Mouse (Mus musculus): ENCODE measurements around the gene Mycl. TPM values are rescaled to one million over a fixed set of nuclear protein-coding genes. Genes with fewer than 3 reads are reported as not detected.

The Mycl gene
- total and polyA plus RNA-seq, 2 experiments from 2014 or later = 65.9 to 106 TPM

DNA sequence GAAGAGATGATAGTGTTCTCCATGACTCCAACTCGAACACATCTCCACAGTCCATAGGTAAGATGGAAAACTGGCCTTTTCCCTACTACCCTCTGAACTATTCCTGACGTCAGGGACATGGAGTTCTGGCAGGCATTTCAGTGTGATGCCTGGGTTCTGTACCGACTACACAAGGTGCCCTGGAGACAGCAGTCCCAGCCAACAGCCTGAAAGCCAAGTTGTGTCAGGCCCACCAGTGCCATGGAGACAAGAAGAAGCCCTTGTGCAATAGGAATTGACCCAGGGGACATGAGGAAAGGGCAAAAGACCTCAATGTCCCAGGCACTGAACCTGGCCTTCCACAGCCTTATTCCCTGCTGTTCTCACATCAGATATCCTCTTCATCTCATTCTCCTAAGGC is 15.6 kb upstream of the Mycl start:
- TF ChIP-seq CTCF (IDR thresholded peaks at IDR 0.05; ENCODE audit: low read depth) = no peak
- H3K9me3 ChIP-seq (ENCODE audit: low read length) = no peaks in the 10 kb centered on the region
- no peak overlapping the region for H3K4me3 ChIP-seq (ENCODE audit: low read depth, low read length)
- no peak overlapping the region for H3K27ac ChIP-seq (ENCODE audit: low read depth, low read length)
- 74% methylated on average over 3 of the region's 3 CpGs for WGBS
- H3K4me2 ChIP-seq (ENCODE audit: low read depth) = no peak overlapping the region
- no peak for ATAC-seq
- peaks cover 9% of the 10 kb centered on the region for H3K27me3 ChIP-seq (ENCODE audit: insufficient read depth, low read length)
- no peak overlapping the region for H3K9ac ChIP-seq
- no peak for DNase-seq
- H3K36me3 ChIP-seq (ENCODE audit: insufficient read depth) = no peaks in the 10 kb centered on the region
- H3K4me1 ChIP-seq (ENCODE audit: insufficient read depth) = no peaks in the 10 kb centered on the region

DNA sequence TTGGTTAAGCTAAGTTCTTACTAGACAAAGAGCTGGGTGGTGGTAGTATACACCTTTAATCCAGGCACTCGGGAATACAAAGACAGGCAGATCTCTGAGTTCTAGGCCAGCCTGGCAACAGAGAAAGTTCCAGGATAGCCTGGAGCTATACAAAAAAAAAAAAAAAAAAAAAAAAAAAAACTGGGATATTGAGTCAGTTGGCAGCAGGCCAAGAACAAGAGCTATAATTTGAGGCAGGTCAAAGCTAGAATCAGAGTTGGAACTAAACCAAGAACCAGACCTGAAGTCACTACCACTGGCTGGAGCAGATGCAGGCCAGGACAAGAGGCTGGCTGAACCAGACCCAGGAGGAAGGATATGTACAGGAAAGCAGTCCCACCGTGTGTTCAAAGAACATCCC is 14.8 kb upstream of the Mycl start:
- no peaks in the 10 kb centered on the region for H3K36me3 ChIP-seq (ENCODE audit: insufficient read depth)
- no peak overlapping the region for H3K4me3 ChIP-seq (ENCODE audit: low read depth, low read length)
- TF ChIP-seq CTCF (IDR thresholded peaks at IDR 0.05; ENCODE audit: low read depth) = no peak
- WGBS = 81% methylated on average over 2 of the region's 2 CpGs
- no peak for DNase-seq
- no peak overlapping the region for H3K27ac ChIP-seq (ENCODE audit: low read depth, low read length)
- no peaks in the 10 kb centered on the region for H3K4me1 ChIP-seq (ENCODE audit: insufficient read depth)
- no peaks in the 10 kb centered on the region for H3K9me3 ChIP-seq (ENCODE audit: low read length)
- peaks cover 9% of the 10 kb centered on the region for H3K27me3 ChIP-seq (ENCODE audit: insufficient read depth, low read length)
- no peak overlapping the region for H3K9ac ChIP-seq
- H3K4me2 ChIP-seq (ENCODE audit: low read depth) = no peak overlapping the region
- ATAC-seq = no peak

DNA sequence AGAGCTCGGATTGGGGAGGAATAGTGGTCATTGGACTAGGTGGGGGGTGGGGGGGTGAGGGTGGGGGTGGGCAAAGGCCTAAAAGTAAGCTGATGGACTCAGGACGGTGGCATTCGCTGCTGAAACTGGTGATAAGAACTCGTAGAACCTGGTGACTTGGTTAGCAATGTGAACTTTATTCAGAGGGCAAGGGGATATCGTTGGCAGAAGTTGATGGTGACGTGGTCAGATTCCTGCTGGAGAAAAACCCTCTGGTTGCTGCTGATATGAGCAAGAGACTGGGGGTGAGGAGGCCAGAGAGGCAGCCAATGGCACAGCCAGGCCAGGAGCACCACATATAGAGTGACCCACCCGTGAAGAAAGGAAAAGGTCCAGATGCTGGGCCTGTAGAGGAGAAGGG is 14.2 kb upstream of the Mycl start:
- no peak overlapping the region for H3K27ac ChIP-seq (ENCODE audit: low read depth, low read length)
- no peak for ATAC-seq
- H3K4me1 ChIP-seq (ENCODE audit: insufficient read depth) = no peaks in the 10 kb centered on the region
- no peak overlapping the region for H3K4me2 ChIP-seq (ENCODE audit: low read depth)
- 95% methylated on average over 7 of the region's 7 CpGs for WGBS
- H3K27me3 ChIP-seq (ENCODE audit: insufficient read depth, low read length) = peaks cover 9% of the 10 kb centered on the region
- H3K9ac ChIP-seq = no peak overlapping the region
- no peak overlapping the region for H3K4me3 ChIP-seq (ENCODE audit: low read depth, low read length)
- no peaks in the 10 kb centered on the region for H3K36me3 ChIP-seq (ENCODE audit: insufficient read depth)
- no peak for DNase-seq
- no peaks in the 10 kb centered on the region for H3K9me3 ChIP-seq (ENCODE audit: low read length)
- TF ChIP-seq CTCF (IDR thresholded peaks at IDR 0.05; ENCODE audit: low read depth) = no peak

DNA sequence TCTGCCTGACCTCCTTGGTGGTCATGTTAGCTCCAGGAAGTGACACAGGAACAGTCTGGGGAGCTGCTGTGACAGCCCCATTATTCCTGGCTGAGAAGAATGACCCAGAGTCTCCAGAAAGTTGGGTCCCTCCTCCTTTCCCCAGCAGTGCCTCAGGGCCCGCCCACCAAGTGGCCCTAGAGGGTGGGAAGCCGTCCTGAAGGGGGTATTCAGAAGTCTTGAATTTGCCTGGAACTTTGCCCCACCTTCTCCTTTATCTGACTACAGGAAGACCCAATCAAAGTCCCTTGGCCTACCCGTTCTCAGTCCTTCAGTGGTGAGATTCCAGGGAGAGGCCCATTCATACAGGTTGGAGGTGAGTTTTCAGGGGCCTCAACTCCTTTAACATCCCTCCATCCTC is 13.5 kb upstream of the Mycl start:
- Histone ChIP-seq H3K9ac (no peak overlapping the region), H3K27me3 (ENCODE audit: insufficient read depth, low read length) (peaks cover 9% of the 10 kb centered on the region), H3K4me3 (ENCODE audit: low read depth, low read length) (no peak overlapping the region), H3K4me1 (ENCODE audit: insufficient read depth) (no peaks in the 10 kb centered on the region), H3K36me3 (ENCODE audit: insufficient read depth) (no peaks in the 10 kb centered on the region), H3K27ac (ENCODE audit: low read depth, low read length) (no peak overlapping the region), H3K9me3 (ENCODE audit: low read length) (no peaks in the 10 kb centered on the region), H3K4me2 (ENCODE audit: low read depth) (no peak overlapping the region)
- WGBS = 50% methylated on average over 3 of the region's 3 CpGs
- DNase-seq (no peak), ATAC-seq (no peak)
- no peak for TF ChIP-seq CTCF (IDR thresholded peaks at IDR 0.05; ENCODE audit: low read depth)

DNA sequence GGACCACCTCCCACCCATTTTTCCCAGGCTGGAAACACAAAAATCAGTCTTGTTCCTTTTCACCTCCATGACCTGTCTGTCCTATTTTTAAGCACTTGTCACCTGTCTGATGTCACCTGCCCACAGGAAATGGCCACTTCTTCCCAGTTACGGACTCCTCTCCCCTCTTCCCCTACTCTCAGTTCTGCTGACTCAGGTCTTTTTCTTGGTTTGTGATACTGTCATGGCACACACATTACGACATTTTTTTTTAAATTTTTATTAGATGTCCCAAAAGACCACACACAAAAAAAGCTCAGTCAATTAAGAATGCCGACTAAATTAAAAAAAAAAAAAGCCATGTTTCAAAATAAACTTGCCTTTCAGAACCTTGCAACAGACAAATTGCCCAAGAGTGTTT is 12.9 kb upstream of the Mycl start:
- ATAC-seq (no peak), DNase-seq (no peak)
- Histone ChIP-seq H3K27me3 (ENCODE audit: insufficient read depth, low read length) (peaks cover 9% of the 10 kb centered on the region), H3K9me3 (ENCODE audit: low read length) (no peaks in the 10 kb centered on the region), H3K4me2 (ENCODE audit: low read depth) (no peak overlapping the region), H3K27ac (ENCODE audit: low read depth, low read length) (no peak overlapping the region), H3K9ac (no peak overlapping the region), H3K36me3 (ENCODE audit: insufficient read depth) (no peaks in the 10 kb centered on the region), H3K4me1 (ENCODE audit: insufficient read depth) (no peaks in the 10 kb centered on the region), H3K4me3 (ENCODE audit: low read depth, low read length) (no peak overlapping the region)
- TF ChIP-seq CTCF (IDR thresholded peaks at IDR 0.05; ENCODE audit: low read depth) = no peak
- 61% methylated on average over 3 of the region's 3 CpGs for WGBS

DNA sequence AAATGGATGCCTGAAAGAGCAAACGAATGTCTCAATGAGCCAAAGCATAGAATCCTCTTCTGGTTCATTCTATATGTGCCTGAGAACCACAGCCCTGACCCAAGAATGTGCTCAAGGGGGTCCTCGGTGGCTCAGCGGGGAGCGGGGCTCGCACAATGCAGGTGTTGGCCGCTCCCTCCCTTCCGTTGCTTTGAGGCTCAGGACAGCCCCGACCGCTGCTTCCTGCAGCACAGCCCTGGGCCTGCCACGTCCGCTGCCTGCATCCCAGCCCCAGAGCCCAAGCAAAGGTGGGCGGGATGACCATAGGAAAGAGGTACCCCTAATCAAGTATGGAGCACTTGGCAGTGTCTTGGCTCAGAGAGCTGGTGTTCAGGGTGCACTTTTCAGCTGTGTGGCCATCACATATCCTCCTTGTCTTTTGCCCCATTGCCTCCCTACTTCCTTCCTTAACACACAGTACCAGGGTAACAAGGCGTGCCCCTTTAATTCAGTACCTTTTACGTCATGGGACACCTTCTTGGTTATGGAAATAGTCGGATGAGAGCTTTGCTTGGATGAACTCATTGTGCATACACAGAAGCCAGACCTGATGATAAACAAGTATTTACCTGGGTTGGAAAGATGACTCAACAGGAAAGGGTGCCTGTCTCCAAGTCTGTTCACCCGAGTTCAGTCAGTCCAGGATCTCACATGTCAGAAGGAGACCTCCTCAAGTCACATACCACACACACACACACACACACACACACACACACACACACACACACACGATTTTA is 11.8 kb upstream of the Mycl start:
- H3K4me2 ChIP-seq (ENCODE audit: low read depth) = peak overlapping the region; percentile 37
- DNase-seq (no peak), ATAC-seq (no peak)
- no peak overlapping the region for H3K27ac ChIP-seq (ENCODE audit: low read depth, low read length)
- peak overlapping the region; percentile 5; the same call in 1 of the 2 replicates for H3K4me3 ChIP-seq (ENCODE audit: low read depth, low read length)
- no peak for TF ChIP-seq CTCF (IDR thresholded peaks at IDR 0.05; ENCODE audit: low read depth)
- WGBS = 27% methylated on average over 17 of the region's 17 CpGs
- no peaks in the 10 kb centered on the region for H3K36me3 ChIP-seq (ENCODE audit: insufficient read depth)
- H3K9ac ChIP-seq = no peak overlapping the region
- H3K27me3 ChIP-seq (ENCODE audit: insufficient read depth, low read length) = peaks cover 9% of the 10 kb centered on the region
- H3K9me3 ChIP-seq (ENCODE audit: low read length) = no peaks in the 10 kb centered on the region
- no peaks in the 10 kb centered on the region for H3K4me1 ChIP-seq (ENCODE audit: insufficient read depth)

DNA sequence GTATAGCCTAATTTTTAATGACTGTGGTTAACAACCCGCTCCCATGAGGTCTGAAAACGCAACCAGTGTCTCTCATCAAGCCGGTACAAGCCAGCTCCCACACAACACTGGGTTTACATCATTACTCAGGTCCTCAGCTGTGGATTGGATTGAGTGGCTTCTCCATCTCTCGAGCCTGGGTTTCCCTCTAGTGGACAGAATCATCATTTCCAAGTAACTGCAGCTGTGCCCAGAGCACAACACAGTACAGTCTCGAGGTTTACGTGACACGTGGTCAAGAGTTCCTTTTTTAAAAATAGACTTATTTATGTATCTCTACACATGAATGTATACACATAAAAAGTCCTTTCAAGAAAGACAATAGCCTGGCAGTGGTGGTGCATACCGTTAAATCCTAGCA is 10.3 kb upstream of the Mycl start:
- Histone ChIP-seq H3K9ac (no peak overlapping the region), H3K4me2 (ENCODE audit: low read depth) (no peak overlapping the region), H3K9me3 (ENCODE audit: low read length) (no peaks in the 10 kb centered on the region), H3K4me1 (ENCODE audit: insufficient read depth) (no peaks in the 10 kb centered on the region), H3K36me3 (ENCODE audit: insufficient read depth) (no peaks in the 10 kb centered on the region), H3K27ac (ENCODE audit: low read depth, low read length) (no peak overlapping the region), H3K27me3 (ENCODE audit: insufficient read depth, low read length) (peaks cover 9% of the 10 kb centered on the region), H3K4me3 (ENCODE audit: low read depth, low read length) (no peak overlapping the region)
- DNase-seq (peak; percentile 87), ATAC-seq (peak; percentile 96)
- 29% methylated on average over 8 of the region's 8 CpGs for WGBS
- peak; percentile 96 for TF ChIP-seq CTCF (IDR thresholded peaks at IDR 0.05; ENCODE audit: low read depth)
